Mouse (Mus musculus): ENCODE results near the gene Lrp5. TPM values are rescaled to one million over a fixed set of nuclear protein-coding genes. Genes with fewer than 3 reads are reported as not detected.
"Not testable (repeated sequence)": the region's sequence is repeated elsewhere in the genome, so short reads cannot be mapped to it uniquely, and the experiment has no call there.

Lrp5 gene
- polyA plus RNA-seq, 1 experiment from 2014 or later: 7.9 TPM

DNA sequence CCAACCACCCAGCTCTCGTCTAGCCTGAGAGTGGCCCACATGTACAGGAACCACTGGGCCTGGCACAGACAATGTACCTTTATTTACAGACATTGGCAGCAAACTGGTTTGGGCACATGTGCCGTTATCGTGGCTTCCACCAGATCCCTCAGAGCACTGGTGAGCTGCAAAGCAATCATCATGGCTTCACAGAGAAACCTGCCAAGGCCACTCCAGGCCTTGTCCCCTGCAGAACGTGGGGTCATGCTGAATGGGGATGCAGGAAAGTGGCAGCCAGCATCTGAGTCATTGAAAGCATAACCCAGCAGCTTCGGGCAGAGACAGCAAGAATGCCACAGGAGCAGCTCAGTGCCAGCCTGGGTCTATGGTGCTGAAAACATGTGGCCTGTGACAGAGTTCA, 92.0 kb downstream of the Lrp5 start:
- H3K9me3 ChIP-seq (ENCODE audit: control insufficient read depth, low read length): no peaks in the 10 kb centered on the region
- no peaks in the 10 kb centered on the region for H3K27me3 ChIP-seq (replicated peaks; ENCODE audit: control insufficient read depth, insufficient read depth, low read length)
- no peak overlapping the region for H3K4me3 ChIP-seq (ENCODE audit: low read depth, low read length)
- H3K9ac ChIP-seq (ENCODE audit: low read length): no peak overlapping the region
- 94% methylated on average over 5 of the region's 5 CpGs for WGBS
- no peak overlapping the region for H3K27ac ChIP-seq (ENCODE audit: low read depth)
- ATAC-seq (replicated peaks; ENCODE audit: low FRiP score, low TSS enrichment, low read depth) (no peak), DNase-seq (ENCODE audit: low spot score) (no peak)
- peaks cover 84% of the 10 kb centered on the region for H3K36me3 ChIP-seq (ENCODE audit: control insufficient read depth, insufficient read depth, low read length)
- no peak overlapping the region for H3K4me2 ChIP-seq (ENCODE audit: low read length)
- H3K4me1 ChIP-seq (replicated peaks; ENCODE audit: control insufficient read depth, insufficient read depth, low read length): no peaks in the 10 kb centered on the region

DNA sequence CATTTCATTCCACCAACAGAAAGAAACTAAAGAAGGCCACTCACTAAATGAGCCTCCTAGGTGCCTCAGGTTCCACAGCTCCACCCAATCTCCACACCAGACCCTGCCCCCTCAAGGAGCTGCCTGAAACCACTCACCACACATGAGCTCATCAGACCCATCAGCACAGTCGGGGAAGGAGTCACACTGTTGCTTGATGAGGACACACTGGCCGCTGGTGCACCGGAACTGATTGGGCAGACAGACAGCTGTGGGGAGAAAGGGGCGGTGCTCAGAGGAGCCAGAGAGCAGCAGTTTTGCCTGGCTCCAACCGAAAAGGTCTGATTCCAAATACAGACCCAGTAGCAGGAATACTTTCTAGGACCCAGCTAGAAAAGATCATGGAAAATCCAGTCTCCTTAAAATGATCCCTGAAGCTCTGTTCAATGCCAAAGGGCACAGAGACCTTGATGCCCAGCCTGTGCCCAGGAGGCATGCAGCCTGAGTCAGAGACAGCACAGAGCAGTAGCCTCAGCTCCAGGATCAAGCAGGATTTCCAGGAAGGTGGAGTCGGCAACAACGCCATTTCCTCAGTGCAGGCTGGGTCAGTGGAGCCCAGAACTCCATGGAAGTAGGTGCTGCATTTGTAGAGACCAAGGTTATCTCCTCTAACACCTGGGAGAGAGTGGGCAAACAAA, 92.8 kb downstream of the Lrp5 start:
- Histone ChIP-seq H3K36me3 (ENCODE audit: control insufficient read depth, insufficient read depth, low read length) (peaks cover 85% of the 10 kb centered on the region), H3K9me3 (ENCODE audit: control insufficient read depth, low read length) (no peaks in the 10 kb centered on the region), H3K4me3 (ENCODE audit: low read depth, low read length) (no peak overlapping the region), H3K4me1 (replicated peaks; ENCODE audit: control insufficient read depth, insufficient read depth, low read length) (no peaks in the 10 kb centered on the region), H3K27ac (ENCODE audit: low read depth) (no peak overlapping the region), H3K4me2 (ENCODE audit: low read length) (no peak overlapping the region), H3K9ac (ENCODE audit: low read length) (no peak overlapping the region), H3K27me3 (replicated peaks; ENCODE audit: control insufficient read depth, insufficient read depth, low read length) (no peaks in the 10 kb centered on the region)
- no peak for DNase-seq (ENCODE audit: low spot score)
- no peak for ATAC-seq (replicated peaks; ENCODE audit: low FRiP score, low TSS enrichment, low read depth)
- WGBS: 90% methylated on average over 7 of the region's 7 CpGs

DNA sequence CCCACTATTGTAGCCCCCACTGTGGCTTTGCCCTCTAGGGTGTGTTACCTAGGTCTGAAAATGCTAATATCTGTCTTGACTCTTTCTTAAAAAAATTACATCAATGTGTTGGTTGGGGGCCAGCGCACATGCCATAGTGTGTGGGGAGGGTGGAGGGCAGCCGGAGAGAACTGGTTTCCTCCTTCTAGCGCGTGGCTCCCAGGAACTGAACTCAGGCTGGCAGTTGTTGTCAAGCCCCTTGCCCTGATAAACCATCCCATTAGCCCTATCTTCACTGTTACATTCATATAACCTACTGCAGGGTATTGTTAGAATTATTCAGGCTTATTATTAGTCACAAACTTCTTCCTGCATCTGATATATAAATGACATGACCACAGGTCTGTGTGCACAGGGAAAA, 96.4 kb downstream of the Lrp5 start:
- no peaks in the 10 kb centered on the region for H3K4me1 ChIP-seq (replicated peaks; ENCODE audit: control insufficient read depth, insufficient read depth, low read length)
- no peak overlapping the region for H3K9ac ChIP-seq (ENCODE audit: low read length)
- 97% methylated on average over 4 of the region's 4 CpGs for WGBS
- H3K27me3 ChIP-seq (replicated peaks; ENCODE audit: control insufficient read depth, insufficient read depth, low read length): no peaks in the 10 kb centered on the region
- H3K27ac ChIP-seq (ENCODE audit: low read depth): no peak overlapping the region
- peaks cover 91% of the 10 kb centered on the region for H3K36me3 ChIP-seq (ENCODE audit: control insufficient read depth, insufficient read depth, low read length)
- no peak for ATAC-seq (replicated peaks; ENCODE audit: low FRiP score, low TSS enrichment, low read depth)
- H3K4me2 ChIP-seq (ENCODE audit: low read length): no peak overlapping the region
- no peak for DNase-seq (ENCODE audit: low spot score)
- H3K4me3 ChIP-seq (ENCODE audit: low read depth, low read length): no peak overlapping the region
- H3K9me3 ChIP-seq (ENCODE audit: control insufficient read depth, low read length): no peaks in the 10 kb centered on the region

DNA sequence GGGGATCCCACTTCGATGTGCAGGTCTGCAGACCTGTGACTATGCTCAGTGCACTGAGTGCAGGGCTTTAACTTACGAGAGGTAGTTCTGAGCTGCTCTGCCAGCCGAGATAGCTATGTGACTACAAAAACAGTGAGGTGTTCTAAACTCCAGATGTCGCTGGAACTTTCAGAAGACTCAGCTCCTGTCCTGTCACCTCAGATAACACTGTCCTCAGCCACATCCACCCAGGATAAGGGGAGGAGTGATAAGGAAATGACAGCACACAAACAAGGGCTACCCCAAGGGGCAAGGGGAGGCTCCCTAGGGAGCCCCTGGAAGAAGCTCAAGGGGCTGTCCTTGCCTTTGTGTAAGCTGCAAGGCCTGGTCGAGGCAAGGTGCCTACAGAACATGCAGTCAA, 96.8 kb downstream of the Lrp5 start:
- DNase-seq (ENCODE audit: low spot score): no peak
- Histone ChIP-seq H3K27me3 (replicated peaks; ENCODE audit: control insufficient read depth, insufficient read depth, low read length) (no peaks in the 10 kb centered on the region), H3K4me3 (ENCODE audit: low read depth, low read length) (no peak overlapping the region), H3K36me3 (ENCODE audit: control insufficient read depth, insufficient read depth, low read length) (peaks cover 91% of the 10 kb centered on the region), H3K4me2 (ENCODE audit: low read length) (no peak overlapping the region), H3K9me3 (ENCODE audit: control insufficient read depth, low read length) (no peaks in the 10 kb centered on the region), H3K4me1 (replicated peaks; ENCODE audit: control insufficient read depth, insufficient read depth, low read length) (no peaks in the 10 kb centered on the region), H3K27ac (ENCODE audit: low read depth) (no peak overlapping the region), H3K9ac (ENCODE audit: low read length) (no peak overlapping the region)
- 90% methylated on average over 5 of the region's 5 CpGs for WGBS
- no peak for ATAC-seq (replicated peaks; ENCODE audit: low FRiP score, low TSS enrichment, low read depth)

DNA sequence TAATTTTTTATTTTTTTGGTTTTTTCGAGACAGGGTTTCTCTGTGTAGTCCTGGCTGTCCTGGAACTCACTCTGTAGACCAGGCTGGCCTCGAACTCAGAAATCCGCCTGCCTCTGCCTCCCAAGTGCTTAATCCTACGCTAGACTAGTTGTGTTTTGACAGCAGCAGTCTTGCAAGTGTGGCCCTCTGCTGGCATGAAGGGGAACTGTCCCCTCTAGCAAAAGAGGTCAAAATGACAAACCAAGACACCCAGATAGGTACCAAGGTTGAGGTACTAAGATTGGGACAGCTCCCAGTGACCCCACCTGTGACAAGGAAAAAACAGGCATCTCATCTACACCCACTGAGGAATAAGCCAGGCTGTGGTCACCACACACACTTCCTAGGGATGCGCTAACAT, 98.6 kb downstream of the Lrp5 start:
- not testable (repeated sequence) for H3K9ac ChIP-seq (ENCODE audit: low read length); H3K9me3 ChIP-seq (ENCODE audit: control insufficient read depth, low read length); H3K4me3 ChIP-seq (ENCODE audit: low read depth, low read length); H3K4me2 ChIP-seq (ENCODE audit: low read length); H3K4me1 ChIP-seq (replicated peaks; ENCODE audit: control insufficient read depth, insufficient read depth, low read length); H3K27ac ChIP-seq (ENCODE audit: low read depth); DNase-seq (ENCODE audit: low spot score); ATAC-seq (replicated peaks; ENCODE audit: low FRiP score, low TSS enrichment, low read depth); H3K27me3 ChIP-seq (replicated peaks; ENCODE audit: control insufficient read depth, insufficient read depth, low read length)
- WGBS: 88% methylated on average over 5 of the region's 5 CpGs
- peaks cover 86% of the 10 kb centered on the region for H3K36me3 ChIP-seq (ENCODE audit: control insufficient read depth, insufficient read depth, low read length)

DNA sequence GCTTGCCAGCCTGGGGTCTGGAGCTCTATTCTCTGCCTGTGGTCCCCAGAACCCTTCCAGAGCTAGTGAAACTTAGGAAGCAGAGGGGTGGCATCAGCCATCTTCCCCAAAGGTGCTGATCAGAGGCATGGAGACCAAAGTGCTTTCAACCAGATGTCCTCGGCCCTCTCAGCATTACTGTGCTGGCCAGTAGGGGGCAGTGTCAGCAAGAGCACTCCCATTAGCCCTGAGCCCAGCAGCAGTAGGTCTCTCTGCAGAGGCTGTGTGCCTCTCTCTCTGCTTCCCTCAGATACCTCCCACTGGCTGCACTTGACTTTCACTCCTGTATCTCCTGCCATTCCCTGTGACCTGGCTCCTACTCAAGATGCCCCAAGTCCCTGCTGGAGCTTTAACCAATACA, 99.8 kb downstream of the Lrp5 start:
- DNase-seq (ENCODE audit: low spot score): peak; percentile 70
- WGBS: 31% methylated on average over 1 of the region's 1 CpGs
- no peak overlapping the region for H3K4me3 ChIP-seq (ENCODE audit: low read depth, low read length)
- no peak overlapping the region for H3K27ac ChIP-seq (ENCODE audit: low read depth)
- no peaks in the 10 kb centered on the region for H3K9me3 ChIP-seq (ENCODE audit: control insufficient read depth, low read length)
- H3K4me2 ChIP-seq (ENCODE audit: low read length): no peak overlapping the region
- H3K27me3 ChIP-seq (replicated peaks; ENCODE audit: control insufficient read depth, insufficient read depth, low read length): no peaks in the 10 kb centered on the region
- no peaks in the 10 kb centered on the region for H3K4me1 ChIP-seq (replicated peaks; ENCODE audit: control insufficient read depth, insufficient read depth, low read length)
- peaks cover 74% of the 10 kb centered on the region for H3K36me3 ChIP-seq (ENCODE audit: control insufficient read depth, insufficient read depth, low read length)
- ATAC-seq (replicated peaks; ENCODE audit: low FRiP score, low TSS enrichment, low read depth): no peak
- no peak overlapping the region for H3K9ac ChIP-seq (ENCODE audit: low read length)

DNA sequence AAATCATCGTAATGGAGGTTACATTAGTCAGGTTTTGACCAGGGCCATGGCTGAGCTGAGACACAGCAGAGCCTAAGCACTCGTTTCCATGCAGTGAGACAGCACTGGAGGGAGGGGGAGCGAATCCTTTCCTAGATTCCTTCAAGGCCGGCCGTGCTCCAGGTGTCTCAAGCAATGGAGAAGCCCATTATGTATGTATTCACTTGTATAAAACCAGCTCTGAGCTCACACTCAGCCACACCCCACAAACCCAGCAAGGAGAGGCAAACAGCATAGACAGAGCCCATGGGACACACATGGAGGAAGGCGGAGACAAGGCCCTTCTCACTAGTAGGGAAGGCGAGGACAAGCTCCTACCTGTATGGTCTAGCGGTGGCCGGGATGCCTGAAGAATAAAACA, 100.3 kb downstream of the Lrp5 start:
- ATAC-seq (replicated peaks; ENCODE audit: low FRiP score, low TSS enrichment, low read depth): no peak
- WGBS: 96% methylated on average over 9 of the region's 9 CpGs
- no peak overlapping the region for H3K4me2 ChIP-seq (ENCODE audit: low read length)
- H3K4me3 ChIP-seq (ENCODE audit: low read depth, low read length): no peak overlapping the region
- no peaks in the 10 kb centered on the region for H3K4me1 ChIP-seq (replicated peaks; ENCODE audit: control insufficient read depth, insufficient read depth, low read length)
- no peaks in the 10 kb centered on the region for H3K27me3 ChIP-seq (replicated peaks; ENCODE audit: control insufficient read depth, insufficient read depth, low read length)
- no peaks in the 10 kb centered on the region for H3K9me3 ChIP-seq (ENCODE audit: control insufficient read depth, low read length)
- peaks cover 69% of the 10 kb centered on the region for H3K36me3 ChIP-seq (ENCODE audit: control insufficient read depth, insufficient read depth, low read length)
- H3K9ac ChIP-seq (ENCODE audit: low read length): no peak overlapping the region
- DNase-seq (ENCODE audit: low spot score): no peak
- H3K27ac ChIP-seq (ENCODE audit: low read depth): no peak overlapping the region

DNA sequence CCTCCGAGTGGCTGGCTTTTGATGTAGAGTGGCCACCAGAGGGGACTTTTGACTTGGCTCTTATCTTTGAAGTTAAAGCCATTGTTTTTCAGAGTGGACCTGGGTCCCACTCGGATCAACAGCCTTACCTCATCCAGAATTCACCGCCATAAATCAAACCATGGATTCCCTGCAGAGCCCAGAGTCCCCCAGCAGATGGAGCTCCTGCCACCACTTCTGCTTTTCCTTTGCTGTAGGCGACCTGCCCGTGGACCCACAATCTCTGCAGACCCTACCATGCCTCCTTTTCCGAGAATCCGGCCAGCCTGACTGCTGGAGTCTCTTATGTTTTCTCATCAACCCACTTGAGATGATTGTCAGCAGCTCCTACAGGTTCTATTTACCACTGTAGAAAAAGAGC, 105.0 kb downstream of the Lrp5 start:
- 32% methylated on average over 7 of the region's 7 CpGs for WGBS
- DNase-seq (ENCODE audit: low spot score): peak; percentile 70

DNA sequence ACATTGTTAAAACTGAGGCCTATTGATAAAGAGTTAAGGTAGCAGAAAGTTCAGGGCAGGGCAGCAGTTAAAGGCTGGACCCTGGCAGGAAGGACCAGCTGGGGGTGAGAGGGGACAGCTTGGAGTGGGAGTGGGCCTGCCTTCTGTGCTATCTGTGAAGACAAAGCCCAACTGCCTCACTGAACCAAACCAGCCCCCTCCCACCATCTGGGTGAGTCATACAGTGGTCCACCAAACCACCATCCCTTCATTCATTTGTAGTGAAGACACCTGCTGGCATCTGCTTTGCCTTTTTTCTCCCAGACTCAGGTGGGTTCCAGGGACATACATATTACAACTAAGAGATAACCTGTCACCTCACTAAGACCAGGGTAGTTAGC, 108.5 kb downstream of the Lrp5 start:
- no peaks in the 10 kb centered on the region for H3K27me3 ChIP-seq (replicated peaks; ENCODE audit: control insufficient read depth, insufficient read depth, low read length)
- no peak overlapping the region for H3K4me3 ChIP-seq (ENCODE audit: low read depth, low read length)
- H3K4me1 ChIP-seq (replicated peaks; ENCODE audit: control insufficient read depth, insufficient read depth, low read length): peaks cover 13% of the 10 kb centered on the region
- ATAC-seq (replicated peaks; ENCODE audit: low FRiP score, low TSS enrichment, low read depth) (no peak), DNase-seq (ENCODE audit: low spot score) (no peak)
- no peaks in the 10 kb centered on the region for H3K9me3 ChIP-seq (ENCODE audit: control insufficient read depth, low read length)
- H3K4me2 ChIP-seq (ENCODE audit: low read length): no peak overlapping the region
- H3K27ac ChIP-seq (ENCODE audit: low read depth): no peak overlapping the region
- H3K36me3 ChIP-seq (ENCODE audit: control insufficient read depth, insufficient read depth, low read length): no peaks in the 10 kb centered on the region
- H3K9ac ChIP-seq (ENCODE audit: low read length): no peak overlapping the region

More for the DNA sequence above, 105.0 kb downstream of the Lrp5 start:
- Histone ChIP-seq H3K9me3 (ENCODE audit: control insufficient read depth, low read length) (no peaks in the 10 kb centered on the region), H3K27me3 (replicated peaks; ENCODE audit: control insufficient read depth, insufficient read depth, low read length) (no peaks in the 10 kb centered on the region), H3K4me3 (ENCODE audit: low read depth, low read length) (no peak overlapping the region), H3K9ac (ENCODE audit: low read length) (no peak overlapping the region), H3K4me1 (replicated peaks; ENCODE audit: control insufficient read depth, insufficient read depth, low read length) (0 out of 2 replicates have a peak, but pooled peaks cover 4% of the 10 kb centered on the region), H3K36me3 (ENCODE audit: control insufficient read depth, insufficient read depth, low read length) (peaks cover 30% of the 10 kb centered on the region), H3K4me2 (ENCODE audit: low read length) (no peak overlapping the region), H3K27ac (ENCODE audit: low read depth) (no peak overlapping the region)
- ATAC-seq (replicated peaks; ENCODE audit: low FRiP score, low TSS enrichment, low read depth): no peak

Data from intestine, embryonic 14.5 days (tissue).